Mouse (Mus musculus) CH12.LX (cell line): ENCODE results near the gene Ikzf2.

Experiments
- CTCF ChIP-seq, 2 experiments: IDR thresholded peaks in 1 of 2; conservative IDR thresholded peaks in 1 of 2; 2 replicates each; pipeline ENCODE4 v1.5.1; 2011 to 2012; ENCODE audit warnings: low read depth in 2 of 2, low read length in 2 of 2, improper control_type of control experiment in 1 of 2, inconsistent platforms in 1 of 2, mild to moderate bottlenecking in 1 of 2, moderate library complexity in 1 of 2
- E2F4 ChIP-seq: IDR thresholded peaks from 2 replicates; pipeline ENCODE4 v1.6.1; 2011; ENCODE audit warnings: low read depth, low read length, improper control_type of control experiment; ENCODE audit not compliant: insufficient replicate concordance
- EP300 ChIP-seq: IDR thresholded peaks from 2 replicates; pipeline ENCODE4 v1.6.1; 2011; ENCODE audit warnings: low read length, improper control_type of control experiment
- IRF4 ChIP-seq: IDR thresholded peaks from 2 replicates; pipeline ENCODE4 v1.6.1; 2014; ENCODE audit warnings: low read depth, mild to moderate bottlenecking, inconsistent platforms, low read length, improper control_type of control experiment
- MAX ChIP-seq: IDR thresholded peaks from 2 replicates; pipeline ENCODE4 v1.6.1; 2011; ENCODE audit warnings: low read length, improper control_type of control experiment
- NELFE ChIP-seq: IDR thresholded peaks from 2 replicates; pipeline ENCODE4 v1.6.1; 2011; ENCODE audit warnings: low read depth, low read length, improper control_type of control experiment
- POLR2A ChIP-seq: IDR thresholded peaks from 2 replicates; pipeline ENCODE4 v1.6.1; 2011; ENCODE audit warnings: low read depth, mild to moderate bottlenecking, improper control_type of control experiment, low read length
- SIN3A ChIP-seq: IDR thresholded peaks from 2 replicates; pipeline ENCODE4 v1.6.1; 2012; ENCODE audit warnings: low read length, improper control_type of control experiment, inconsistent platforms

DNA sequence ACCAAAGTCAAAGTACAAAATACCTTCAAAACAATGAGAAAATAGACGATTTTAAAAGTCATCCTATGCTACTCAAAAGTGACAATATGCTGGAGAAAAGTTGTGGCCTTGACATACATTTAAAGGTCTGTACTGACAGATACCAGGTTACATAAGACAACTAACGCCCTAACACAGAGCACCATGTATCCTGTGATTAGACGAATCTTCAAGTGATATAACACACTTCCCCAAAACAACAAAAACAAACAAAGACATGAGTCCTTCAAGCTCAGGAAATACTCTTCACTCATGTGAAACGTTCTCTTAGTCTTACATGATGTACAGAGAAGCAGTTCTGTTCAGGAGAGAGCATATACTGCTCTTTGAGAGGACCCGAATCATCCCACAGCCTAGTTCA lies 78.2 kb downstream of the Ikzf2 start:
- TF ChIP-seq SIN3A (no peak), CTCF (conservative IDR thresholded peaks at IDR 0.05 in 1 of 2, IDR thresholded peaks at IDR 0.05 in 1 of 2; ENCODE audit: low read depth in 2 of 2, low read length in 2 of 2) (no peak), EP300 (no peak), MAX (no peak), E2F4 (no peak), IRF4 (no peak), NELFE (no peak), POLR2A (no peak)
